Comparison of ENCODE assay signal across 23 mouse cellular contexts in genomic region chr5:65059806-65060205, GRCm38 (mm10). TPM values are rescaled to one million over a fixed set of nuclear protein-coding genes. Genes with fewer than 3 reads are reported as not detected.
"Had no signal": no experiment of that assay in that cellular context is flagged by ENCODE, and none has a peak within 500 bp of the region (broad histone marks: within the 10 kb centered on the region; RNA-seq: fewer than 3 reads in every experiment).

No protein-coding gene starts in this region.

- H3K36me3 ChIP-seq: heart, embryonic 13.5 days; heart, embryonic 15.5 days; hindbrain, embryonic 13.5 days; hindbrain, embryonic 15.5 days; limb, embryonic 10.5 days; limb, embryonic 12.5 days had no signal

- DNase-seq: gastrocnemius, postnatal 14 days; gastrocnemius, postnatal 36 days; heart, adult 2 months; heart, postnatal 14 days; heart, postnatal 36 days; kidney, adult 18-20 months; kidney, adult 8-10 months; kidney, postnatal 10 days; kidney, postnatal 25 days; kidney, postnatal 4 days; liver had no signal

- ATAC-seq: hindbrain, postnatal 0 days; intestine, postnatal 0 days had no signal

- H3K9me3 ChIP-seq: heart, embryonic 13.5 days; heart, embryonic 15.5 days; hindbrain, embryonic 13.5 days; hindbrain, embryonic 15.5 days; limb, embryonic 10.5 days; limb, embryonic 12.5 days had no signal

- H3K4me1 ChIP-seq: heart, embryonic 13.5 days; heart, embryonic 15.5 days; hindbrain, embryonic 13.5 days; hindbrain, embryonic 15.5 days; limb, embryonic 10.5 days; limb, embryonic 12.5 days had no signal

- H3K4me3 ChIP-seq: heart, adult 2 months; heart, embryonic 13.5 days; heart, embryonic 15.5 days; hindbrain, embryonic 13.5 days; hindbrain, embryonic 15.5 days; layer of hippocampus, adult 2 months; left cerebral cortex, adult 2 months; limb, embryonic 10.5 days; limb, embryonic 12.5 days had no signal

- H3K9ac ChIP-seq: heart, embryonic 13.5 days; heart, embryonic 15.5 days; hindbrain, embryonic 13.5 days; hindbrain, embryonic 15.5 days; limb, embryonic 12.5 days had no signal

- H3K27ac ChIP-seq: heart, adult 2 months; heart, embryonic 13.5 days; heart, embryonic 15.5 days; hindbrain, embryonic 13.5 days; hindbrain, embryonic 15.5 days; hindbrain, postnatal 0 days; layer of hippocampus, adult 2 months; left cerebral cortex, adult 2 months; limb, embryonic 10.5 days; limb, embryonic 12.5 days had no signal

- H3K27me3 ChIP-seq: heart, embryonic 13.5 days; heart, embryonic 15.5 days; hindbrain, embryonic 13.5 days; hindbrain, embryonic 15.5 days; limb, embryonic 12.5 days had no signal

- H3K4me2 ChIP-seq: heart, embryonic 11.5 days; heart, embryonic 13.5 days; heart, embryonic 15.5 days; hindbrain, embryonic 13.5 days; hindbrain, embryonic 15.5 days; limb, embryonic 12.5 days; liver, embryonic 11.5 days had no signal

RNA-seq across cellular contexts. Expression of gene Tmem156, which starts 32.1 kb away (rescaled TPM):
- polyA plus RNA-seq: heart, adult 2 months; heart, embryonic 11.5 days; heart, embryonic 13.5 days; heart, embryonic 15.5 days; hindbrain, embryonic 13.5 days; hindbrain, embryonic 15.5 days; limb, embryonic 10.5 days; limb, embryonic 12.5 days had no signal
